Mouse (Mus musculus) lung, embryonic 16.5 days (tissue): Measurements from ENCODE around the gene Gcsh. TPM values are rescaled to one million over a fixed set of nuclear protein-coding genes. Genes with fewer than 3 reads are reported as not detected.

Source experiments
- ATAC-seq: fragments of 200-750 bp; cut with Nextera tagmentation; 2 replicates; pipeline ENCODE4 v1.8.0; 2017; ENCODE audit warnings: low read depth, mild to moderate bottlenecking, moderate library complexity
- H3K27ac ChIP-seq: fragments of 300-500 bp; sonication (generic); 2 replicates; pipeline ENCODE4 v1.5.1; 2014; ENCODE audit warnings: mild to moderate bottlenecking, control low read depth, low read length
- H3K27me3 ChIP-seq: fragments of 300-500 bp; sonication (generic); 2 replicates; pipeline ENCODE4 v1.6.1; 2014; ENCODE audit warnings: low read depth, low read length, mixed read lengths; ENCODE audit not compliant: control insufficient read depth, insufficient read depth
- H3K36me3 ChIP-seq: fragments of 300-500 bp; sonication (generic); 2 replicates; pipeline ENCODE4 v1.6.1; 2014; ENCODE audit warnings: low read length; ENCODE audit not compliant: control insufficient read depth, insufficient read depth
- H3K4me1 ChIP-seq: fragments of 300-500 bp; sonication (generic); replicated peaks from 2 replicates; pipeline ENCODE4 v1.6.1; 2014; ENCODE audit warnings: low read length, mixed read lengths; ENCODE audit not compliant: control insufficient read depth, insufficient read depth
- H3K4me2 ChIP-seq: fragments of 300-500 bp; sonication (generic); 2 replicates; pipeline ENCODE4 v1.6.1; 2014; ENCODE audit warnings: low read depth, low read length, control low read depth
- H3K4me3 ChIP-seq: fragments of 300-500 bp; sonication (generic); 2 replicates; pipeline ENCODE4 v1.5.1; 2014; ENCODE audit warnings: mild to moderate bottlenecking, low read length, control low read depth
- H3K9ac ChIP-seq: fragments of 300-500 bp; sonication (generic); 2 replicates; pipeline ENCODE4 v1.6.1; 2014; ENCODE audit warnings: low read length, control low read depth
- H3K9me3 ChIP-seq: fragments of 300-500 bp; sonication (generic); 2 replicates; pipeline ENCODE4 v1.6.1; 2016; ENCODE audit warnings: low read length; ENCODE audit not compliant: control insufficient read depth
- WGBS: fragments of 180-500 bp; shearing (Covaris S2); extraction: QIAGEN DNeasy Blood & Tissue Kit; methylation state at CpG from one replicate; pipeline ENCODE4 v1.1.7; 2014; 5-methylcytosine and 5-hydroxymethylcytosine counted together
- polyA plus RNA-seq: library from polyadenylated mRNA; unstranded; fragments of >200 nt; fragmentation: Nextera tagmentation; extraction: Ambion mirVana; gene quantifications from 2 replicates; pipeline ENCODE4 v1.2.1, GENCODE M21; 2015

Gene Gcsh
- polyA plus RNA-seq, 1 experiment from 2014 or later: 92.2 TPM

DNA sequence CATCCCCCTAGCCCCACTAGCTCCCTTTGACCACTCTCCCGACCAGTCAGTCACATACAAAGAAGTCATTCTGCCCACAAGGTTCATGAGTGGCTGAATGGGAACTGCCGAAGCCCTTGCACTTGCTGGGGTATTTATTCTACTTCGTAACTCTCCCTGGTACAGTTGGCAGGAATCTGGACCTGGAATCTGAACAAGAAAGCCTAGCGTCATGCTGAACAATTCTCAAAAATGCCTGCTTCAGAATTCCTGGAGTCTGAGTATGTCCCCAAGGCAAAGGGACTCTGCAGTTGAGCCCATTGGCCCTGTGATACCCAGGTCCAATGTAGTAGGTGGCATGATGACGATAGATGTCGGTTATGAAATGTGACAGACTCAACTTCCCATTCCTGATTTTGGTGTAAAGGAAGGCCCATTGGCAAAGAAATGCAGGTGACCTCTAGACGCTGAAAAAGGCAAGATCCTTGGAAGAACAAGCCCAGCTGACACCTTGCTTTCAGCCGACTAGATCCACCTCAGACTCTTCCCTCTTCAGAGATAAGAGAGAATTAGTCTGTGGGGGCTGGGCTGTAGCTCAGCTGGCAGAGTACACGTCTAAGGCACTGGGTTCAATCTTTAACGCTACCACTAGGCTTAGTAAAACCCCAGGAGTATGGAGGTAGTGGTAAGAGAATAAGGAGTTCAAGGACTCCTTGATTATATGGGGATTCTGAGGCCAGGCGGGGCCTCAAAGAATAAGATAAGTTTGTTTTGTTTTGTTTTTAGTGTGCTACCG is 50.9 kb downstream of the Gcsh start:
- H3K9ac ChIP-seq: no peak overlapping the region
- no peaks in the 10 kb centered on the region for H3K27me3 ChIP-seq
- no peaks in the 10 kb centered on the region for H3K9me3 ChIP-seq
- ATAC-seq: no peak
- H3K36me3 ChIP-seq: peaks cover 7% of the 10 kb centered on the region; the same call in 1 of the 2 replicates
- peak overlapping the region; percentile 44 for H3K27ac ChIP-seq
- peak overlapping the region; percentile 93 for H3K4me2 ChIP-seq
- 58% methylated on average over 12 of the region's 12 CpGs for WGBS
- peak overlapping the region; percentile 80; the same call in 1 of the 2 replicates for H3K4me3 ChIP-seq
- peaks cover 29% of the 10 kb centered on the region for H3K4me1 ChIP-seq

DNA sequence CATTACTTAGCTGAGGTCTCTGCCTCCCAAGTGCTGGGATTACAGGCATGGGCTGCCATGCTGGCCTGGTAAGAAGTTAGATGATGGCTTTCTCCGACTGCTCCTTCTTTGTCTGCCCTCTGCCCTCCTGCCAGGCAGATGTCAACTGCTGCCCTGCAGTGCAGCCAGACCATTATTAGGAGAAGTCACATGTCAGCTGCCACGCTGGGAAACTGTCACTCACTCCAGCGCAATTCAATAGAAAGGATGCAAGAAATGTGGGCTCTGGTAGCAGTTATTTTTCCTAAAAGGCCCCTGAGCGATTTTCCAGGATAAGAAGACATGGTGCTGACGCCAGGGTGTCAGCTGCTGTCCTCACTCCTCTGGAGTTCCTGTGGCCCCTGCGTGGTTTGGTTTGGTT is 57.8 kb downstream of the Gcsh start:
- 85% methylated on average over 6 of the region's 6 CpGs for WGBS
- Histone ChIP-seq H3K27me3 (no peaks in the 10 kb centered on the region), H3K4me2 (no peak overlapping the region), H3K9ac (no peak overlapping the region), H3K9me3 (no peaks in the 10 kb centered on the region), H3K4me1 (no peaks in the 10 kb centered on the region), H3K4me3 (no peak overlapping the region), H3K27ac (no peak overlapping the region), H3K36me3 (peaks cover 29% of the 10 kb centered on the region)
- ATAC-seq: no peak

GRCm38 (mm10) chr8:116934976-116935375 is 58.4 kb downstream of the Gcsh start:
- H3K9ac ChIP-seq: no peak overlapping the region
- H3K9me3 ChIP-seq: no peaks in the 10 kb centered on the region
- 91% methylated on average over 4 of the region's 4 CpGs for WGBS
- H3K36me3 ChIP-seq: peaks cover 29% of the 10 kb centered on the region
- H3K4me1 ChIP-seq: no peaks in the 10 kb centered on the region
- ATAC-seq: no peak
- H3K4me2 ChIP-seq: no peak overlapping the region
- no peaks in the 10 kb centered on the region for H3K27me3 ChIP-seq
- no peak overlapping the region for H3K4me3 ChIP-seq
- no peak overlapping the region for H3K27ac ChIP-seq

Other genes with a start within 250 kb of the Gcsh start
- gene Cmc2, start 72.1 kb downstream of the Gcsh start, polyA plus RNA-seq: 92.3 and 92.9 TPM in 2 replicates
- gene Cenpn, start 71.8 kb downstream of the Gcsh start, polyA plus RNA-seq: 44.7 and 44.8 TPM in 2 replicates
- 13.4 and 14.4 TPM in 2 replicates for gene Atmin, start 50.1 kb downstream of the Gcsh start, polyA plus RNA-seq
- 3.4 TPM in 2 replicates for gene 1700030J22Rik, start 14.6 kb downstream of the Gcsh start, polyA plus RNA-seq
- gene Pkd1l2, start 88.9 kb upstream of the Gcsh start, polyA plus RNA-seq: not detected in 2 replicates
- gene Bco1, start 102.3 kb upstream of the Gcsh start, polyA plus RNA-seq: 0.40 and 0.44 TPM in 2 replicates
- gene Gan, start 164.6 kb upstream of the Gcsh start, polyA plus RNA-seq: 1.8 TPM in 2 replicates